In genomic region chr13:110369673-110370072, GRCm38 (mm10) we compare ENCODE assay signal across 28 mouse cellular contexts. TPM values are rescaled to one million over a fixed set of nuclear protein-coding genes. Genes with fewer than 3 reads are reported as not detected.
"Had no signal": no experiment of that assay in that cellular context is flagged by ENCODE, and none has a peak within 500 bp of the region (broad histone marks: within the 10 kb centered on the region; RNA-seq: fewer than 3 reads in every experiment).

No protein-coding gene starts in this region.

- H3K9ac ChIP-seq: limb, embryonic 13.5 days; liver, embryonic 12.5 days; liver, embryonic 15.5 days; lung, embryonic 15.5 days; midbrain, embryonic 12.5 days; neural tube, embryonic 15.5 days had no signal

- DNase-seq: kidney, adult 2 months; kidney, postnatal 25 days; layer of hippocampus, adult 9-11 months; liver; lung, adult 18-20 months; lung, postnatal 10 days; lung, postnatal 36 days; right cerebral cortex, adult 18-20 months; right cerebral cortex, postnatal 14 days; right cerebral cortex, postnatal 4 days; thymus, adult 18-20 months; thymus, postnatal 36 days had no signal

- H3K4me3 ChIP-seq: layer of hippocampus, adult 2 months; limb, embryonic 10.5 days; limb, embryonic 13.5 days; liver, embryonic 12.5 days; liver, embryonic 15.5 days; lung, embryonic 15.5 days; midbrain, embryonic 12.5 days; myocyte; neural tube, embryonic 15.5 days had no signal

- H3K4me1 ChIP-seq: limb, embryonic 10.5 days; limb, embryonic 13.5 days; lung, embryonic 15.5 days; midbrain, embryonic 12.5 days; neural tube, embryonic 15.5 days had no signal

- H3K27ac ChIP-seq: kidney, postnatal 0 days; layer of hippocampus, adult 2 months; limb, embryonic 10.5 days; limb, embryonic 13.5 days; liver, embryonic 12.5 days; liver, embryonic 15.5 days; lung, embryonic 15.5 days; midbrain, embryonic 12.5 days; neural tube, embryonic 15.5 days; stomach, postnatal 0 days had no signal

- H3K36me3 ChIP-seq: limb, embryonic 10.5 days; limb, embryonic 13.5 days; liver, embryonic 12.5 days; liver, embryonic 15.5 days; lung, embryonic 15.5 days; midbrain, embryonic 12.5 days; neural tube, embryonic 15.5 days had no signal

- H3K27me3 ChIP-seq: limb, embryonic 13.5 days; liver, embryonic 12.5 days; liver, embryonic 15.5 days; lung, embryonic 15.5 days; midbrain, embryonic 12.5 days; neural tube, embryonic 15.5 days had no signal

- H3K9me3 ChIP-seq: limb, embryonic 10.5 days; limb, embryonic 13.5 days; liver, embryonic 12.5 days; liver, embryonic 15.5 days; lung, embryonic 15.5 days; neural tube, embryonic 15.5 days had no signal

- ATAC-seq: intestine, postnatal 0 days; liver, embryonic 12.5 days had no signal

- H3K4me2 ChIP-seq: limb, embryonic 13.5 days; liver, embryonic 12.5 days; liver, embryonic 15.5 days; lung, embryonic 15.5 days; midbrain, embryonic 12.5 days; neural tube, embryonic 15.5 days had no signal

RNA-seq across cellular contexts. Expression of gene Gapt, which starts 12.7 kb away (rescaled TPM):
- total RNA-seq: layer of hippocampus, adult 2 months; layer of hippocampus, postnatal 25 days; left cerebral cortex, adult 18-20 months; left cerebral cortex, postnatal 25 days had no signal
- polyA plus RNA-seq: myocyte; neural tube, embryonic 15.5 days; stomach, embryonic 14.5 days had no signal
